Mouse (Mus musculus): ENCODE data around the gene Thumpd1. TPM values are rescaled to one million over a fixed set of nuclear protein-coding genes. Genes with fewer than 3 reads are reported as not detected.
"Not testable (repeated sequence)": the region's sequence is repeated elsewhere in the genome, so short reads cannot be mapped to it uniquely, and the experiment has no call there.

Gene Thumpd1
- polyA plus RNA-seq, 1 experiment from 2014 or later: 110 TPM

GRCm38 (mm10) chr7:119748761-119749160, 28.2 kb upstream of the Thumpd1 start:
- H3K27ac ChIP-seq (replicated peaks; ENCODE audit: low read depth, low read length): no peak overlapping the region
- DNase-seq (ENCODE audit: low spot score) (no peak), ATAC-seq (replicated peaks; ENCODE audit: insufficient number of reproducible peaks, low FRiP score, low TSS enrichment, low read depth) (no peak)
- no peaks in the 10 kb centered on the region for H3K36me3 ChIP-seq (replicated peaks; ENCODE audit: control insufficient read depth, insufficient read depth, low read depth, low read length)
- 65% methylated on average over 1 of the region's 2 CpGs for WGBS
- no peaks in the 10 kb centered on the region for H3K4me1 ChIP-seq (ENCODE audit: control insufficient read depth, insufficient read depth, low read length)
- no peaks in the 10 kb centered on the region for H3K9me3 ChIP-seq (replicated peaks; ENCODE audit: control insufficient read depth, low read length)
- no peak overlapping the region for H3K4me3 ChIP-seq (ENCODE audit: low read depth, low read length)
- no peaks in the 10 kb centered on the region for H3K27me3 ChIP-seq (ENCODE audit: control insufficient read depth, insufficient read depth, low read length)
- no peak overlapping the region for H3K4me2 ChIP-seq (ENCODE audit: low read depth, low read length)
- no peak overlapping the region for H3K9ac ChIP-seq (replicated peaks; ENCODE audit: low read length)

DNA sequence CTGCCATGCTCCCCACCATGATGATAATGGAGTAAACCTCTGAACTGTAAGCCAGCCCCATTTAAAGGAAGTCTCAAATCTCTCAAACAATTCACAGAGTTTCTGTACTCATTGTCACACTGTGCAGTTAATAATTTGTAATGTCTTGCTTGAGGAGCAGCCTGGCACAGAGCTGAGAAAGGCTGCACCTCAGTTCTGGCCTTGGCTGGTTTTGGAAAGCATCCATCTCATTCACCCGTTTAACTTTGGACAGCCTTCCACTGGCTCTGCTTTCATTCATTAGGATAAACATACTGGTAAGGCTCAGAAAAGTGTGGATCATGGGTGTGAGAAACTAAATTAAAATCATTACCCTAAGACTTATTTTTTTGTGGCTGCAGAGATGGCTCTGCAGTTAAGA, 25.3 kb upstream of the Thumpd1 start:
- ATAC-seq (replicated peaks; ENCODE audit: insufficient number of reproducible peaks, low FRiP score, low TSS enrichment, low read depth): no peak
- no peak overlapping the region for H3K4me3 ChIP-seq (ENCODE audit: low read depth, low read length)

GRCm38 (mm10) chr7:119744321-119744720, 23.7 kb upstream of the Thumpd1 start:
- no peak overlapping the region for H3K27ac ChIP-seq (replicated peaks; ENCODE audit: low read depth, low read length)
- H3K9ac ChIP-seq (replicated peaks; ENCODE audit: low read length): no peak overlapping the region
- H3K4me3 ChIP-seq (ENCODE audit: low read depth, low read length): 0 out of 2 replicates have a peak overlapping the region, but pooled peaks have one; percentile 6
- DNase-seq (ENCODE audit: low spot score) (peak; percentile 59), ATAC-seq (replicated peaks; ENCODE audit: insufficient number of reproducible peaks, low FRiP score, low TSS enrichment, low read depth) (0 out of 2 replicates have a peak, but pooled peaks have one; percentile 39)
- H3K4me1 ChIP-seq (ENCODE audit: control insufficient read depth, insufficient read depth, low read length): no peaks in the 10 kb centered on the region
- peak overlapping the region; percentile 27 for H3K4me2 ChIP-seq (ENCODE audit: low read depth, low read length)
- 8% methylated on average over 34 of the region's 34 CpGs for WGBS
- no peaks in the 10 kb centered on the region for H3K9me3 ChIP-seq (replicated peaks; ENCODE audit: control insufficient read depth, low read length)
- H3K27me3 ChIP-seq (ENCODE audit: control insufficient read depth, insufficient read depth, low read length): no peaks in the 10 kb centered on the region
- H3K36me3 ChIP-seq (replicated peaks; ENCODE audit: control insufficient read depth, insufficient read depth, low read depth, low read length): no peaks in the 10 kb centered on the region

More for the DNA sequence above, 25.3 kb upstream of the Thumpd1 start:
- DNase-seq (ENCODE audit: low spot score): no peak
- Histone ChIP-seq H3K9me3 (replicated peaks; ENCODE audit: control insufficient read depth, low read length) (no peaks in the 10 kb centered on the region), H3K9ac (replicated peaks; ENCODE audit: low read length) (no peak overlapping the region), H3K27ac (replicated peaks; ENCODE audit: low read depth, low read length) (no peak overlapping the region), H3K36me3 (replicated peaks; ENCODE audit: control insufficient read depth, insufficient read depth, low read depth, low read length) (no peaks in the 10 kb centered on the region), H3K27me3 (ENCODE audit: control insufficient read depth, insufficient read depth, low read length) (no peaks in the 10 kb centered on the region), H3K4me1 (ENCODE audit: control insufficient read depth, insufficient read depth, low read length) (no peaks in the 10 kb centered on the region), H3K4me2 (ENCODE audit: low read depth, low read length) (no peak overlapping the region)
- 87% methylated on average over 1 of the region's 1 CpGs for WGBS

DNA sequence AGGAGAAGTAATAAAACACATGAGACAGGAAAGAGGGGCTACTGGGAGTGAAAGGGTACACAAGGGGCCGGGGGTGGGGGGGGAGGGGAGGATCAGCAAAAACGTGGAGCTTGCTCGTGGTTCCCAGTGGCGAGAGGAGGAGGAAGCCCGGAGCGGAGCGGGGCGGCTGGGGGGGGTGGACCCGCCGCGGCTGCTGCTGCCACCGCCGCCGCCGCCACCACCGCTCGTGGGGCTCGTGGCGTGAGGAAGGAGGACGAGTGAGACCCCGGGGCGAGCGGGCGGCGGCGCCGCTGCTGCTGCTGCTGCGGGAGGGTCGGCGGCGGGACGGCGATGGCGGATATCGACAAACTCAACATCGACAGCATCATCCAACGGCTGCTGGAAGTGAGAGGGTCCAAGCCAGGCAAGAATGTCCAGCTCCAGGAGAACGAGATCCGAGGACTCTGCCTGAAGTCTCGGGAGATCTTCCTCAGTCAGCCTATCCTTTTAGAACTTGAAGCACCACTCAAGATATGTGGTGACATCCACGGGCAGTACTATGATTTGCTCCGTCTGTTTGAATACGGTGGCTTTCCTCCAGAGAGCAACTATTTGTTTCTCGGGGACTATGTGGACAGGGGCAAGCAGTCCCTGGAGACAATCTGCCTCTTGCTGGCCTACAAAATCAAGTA, 19.3 kb upstream of the Thumpd1 start:
- DNase-seq (ENCODE audit: low spot score): peak; percentile 5
- Histone ChIP-seq H3K9ac (replicated peaks; ENCODE audit: low read length) (peak overlapping the region; percentile 54), H3K4me3 (ENCODE audit: low read depth, low read length) (peak overlapping the region; percentile 33)
- H3K36me3 ChIP-seq (replicated peaks; ENCODE audit: control insufficient read depth, insufficient read depth, low read depth, low read length); H3K27ac ChIP-seq (replicated peaks; ENCODE audit: low read depth, low read length); H3K4me2 ChIP-seq (ENCODE audit: low read depth, low read length); H3K4me1 ChIP-seq (ENCODE audit: control insufficient read depth, insufficient read depth, low read length); H3K9me3 ChIP-seq (replicated peaks; ENCODE audit: control insufficient read depth, low read length); H3K27me3 ChIP-seq (ENCODE audit: control insufficient read depth, insufficient read depth, low read length): not testable (repeated sequence)
- ATAC-seq (replicated peaks; ENCODE audit: insufficient number of reproducible peaks, low FRiP score, low TSS enrichment, low read depth): peak; percentile 70
- WGBS: 4% methylated on average over 25 of the region's 44 CpGs

GRCm38 (mm10) chr7:119738877-119739276, 18.3 kb upstream of the Thumpd1 start:
- Histone ChIP-seq H3K4me1 (ENCODE audit: control insufficient read depth, insufficient read depth, low read length) (no peaks in the 10 kb centered on the region), H3K9ac (replicated peaks; ENCODE audit: low read length) (no peak overlapping the region), H3K27ac (replicated peaks; ENCODE audit: low read depth, low read length) (no peak overlapping the region), H3K4me3 (ENCODE audit: low read depth, low read length) (no peak overlapping the region), H3K9me3 (replicated peaks; ENCODE audit: control insufficient read depth, low read length) (no peaks in the 10 kb centered on the region), H3K4me2 (ENCODE audit: low read depth, low read length) (no peak overlapping the region), H3K27me3 (ENCODE audit: control insufficient read depth, insufficient read depth, low read length) (no peaks in the 10 kb centered on the region), H3K36me3 (replicated peaks; ENCODE audit: control insufficient read depth, insufficient read depth, low read depth, low read length) (no peaks in the 10 kb centered on the region)
- DNase-seq (ENCODE audit: low spot score) (no peak), ATAC-seq (replicated peaks; ENCODE audit: insufficient number of reproducible peaks, low FRiP score, low TSS enrichment, low read depth) (no peak)
- 78% methylated on average over 2 of the region's 2 CpGs for WGBS

GRCm38 (mm10) chr7:119731262-119731661, 10.7 kb upstream of the Thumpd1 start:
- H3K9me3 ChIP-seq (replicated peaks; ENCODE audit: control insufficient read depth, low read length); H3K27ac ChIP-seq (replicated peaks; ENCODE audit: low read depth, low read length); H3K9ac ChIP-seq (replicated peaks; ENCODE audit: low read length); ATAC-seq (replicated peaks; ENCODE audit: insufficient number of reproducible peaks, low FRiP score, low TSS enrichment, low read depth); H3K27me3 ChIP-seq (ENCODE audit: control insufficient read depth, insufficient read depth, low read length); H3K4me2 ChIP-seq (ENCODE audit: low read depth, low read length); H3K36me3 ChIP-seq (replicated peaks; ENCODE audit: control insufficient read depth, insufficient read depth, low read depth, low read length); H3K4me1 ChIP-seq (ENCODE audit: control insufficient read depth, insufficient read depth, low read length); H3K4me3 ChIP-seq (ENCODE audit: low read depth, low read length): not testable (repeated sequence)
- peak; percentile 17 for DNase-seq (ENCODE audit: low spot score)
- 79% methylated on average over 4 of the region's 4 CpGs for WGBS

- Histone ChIP-seq H3K9ac (replicated peaks; ENCODE audit: low read length) (no peak overlapping the region), H3K4me1 (ENCODE audit: control insufficient read depth, insufficient read depth, low read length) (no peaks in the 10 kb centered on the region), H3K4me3 (ENCODE audit: low read depth, low read length) (no peak overlapping the region), H3K27ac (replicated peaks; ENCODE audit: low read depth, low read length) (no peak overlapping the region), H3K27me3 (ENCODE audit: control insufficient read depth, insufficient read depth, low read length) (no peaks in the 10 kb centered on the region), H3K36me3 (replicated peaks; ENCODE audit: control insufficient read depth, insufficient read depth, low read depth, low read length) (no peaks in the 10 kb centered on the region), H3K9me3 (replicated peaks; ENCODE audit: control insufficient read depth, low read length) (no peaks in the 10 kb centered on the region), H3K4me2 (ENCODE audit: low read depth, low read length) (no peak overlapping the region)
- no peak for DNase-seq (ENCODE audit: low spot score)
- ATAC-seq (replicated peaks; ENCODE audit: insufficient number of reproducible peaks, low FRiP score, low TSS enrichment, low read depth): no peak
- 96% methylated on average over 2 of the region's 2 CpGs for WGBS
Observed at GRCm38 (mm10) chr7:119727621-119728020, 7.0 kb upstream of the Thumpd1 start.

GRCm38 (mm10) chr7:119720947-119721310, 331 bp upstream of the Thumpd1 start:
- 20% methylated on average over 8 of the region's 8 CpGs for WGBS
- peak overlapping the region; percentile 95 for H3K4me3 ChIP-seq (ENCODE audit: low read depth, low read length)
- DNase-seq (ENCODE audit: low spot score): no peak
- H3K9me3 ChIP-seq (replicated peaks; ENCODE audit: control insufficient read depth, low read length): no peaks in the 10 kb centered on the region
- H3K4me1 ChIP-seq (ENCODE audit: control insufficient read depth, insufficient read depth, low read length): no peaks in the 10 kb centered on the region
- H3K36me3 ChIP-seq (replicated peaks; ENCODE audit: control insufficient read depth, insufficient read depth, low read depth, low read length): peaks cover 7% of the 10 kb centered on the region
- peak; percentile 61 for ATAC-seq (replicated peaks; ENCODE audit: insufficient number of reproducible peaks, low FRiP score, low TSS enrichment, low read depth)
- H3K27me3 ChIP-seq (ENCODE audit: control insufficient read depth, insufficient read depth, low read length): no peaks in the 10 kb centered on the region
- H3K4me2 ChIP-seq (ENCODE audit: low read depth, low read length): peak overlapping the region; percentile 24
- no peak overlapping the region for H3K27ac ChIP-seq (replicated peaks; ENCODE audit: low read depth, low read length)
- H3K9ac ChIP-seq (replicated peaks; ENCODE audit: low read length): peak overlapping the region; percentile 90
